Mouse (Mus musculus) neutrophil, adult 59 days (primary cell): Measurements from ENCODE around the gene Btbd19. TPM values are rescaled to one million over a fixed set of nuclear protein-coding genes. Genes with fewer than 3 reads are reported as not detected.

Source experiments
- total RNA-seq, 2 experiments: library from RNA; stranded (reverse); gene quantifications; 1 replicate in 1 of 2; 2 replicates in 1 of 2; pipeline ENCODE4 v1.2.4; 2023

The Btbd19 gene
- 10 to 100 TPM; 40.8 to 55.3 TPM for total RNA-seq

DNA sequence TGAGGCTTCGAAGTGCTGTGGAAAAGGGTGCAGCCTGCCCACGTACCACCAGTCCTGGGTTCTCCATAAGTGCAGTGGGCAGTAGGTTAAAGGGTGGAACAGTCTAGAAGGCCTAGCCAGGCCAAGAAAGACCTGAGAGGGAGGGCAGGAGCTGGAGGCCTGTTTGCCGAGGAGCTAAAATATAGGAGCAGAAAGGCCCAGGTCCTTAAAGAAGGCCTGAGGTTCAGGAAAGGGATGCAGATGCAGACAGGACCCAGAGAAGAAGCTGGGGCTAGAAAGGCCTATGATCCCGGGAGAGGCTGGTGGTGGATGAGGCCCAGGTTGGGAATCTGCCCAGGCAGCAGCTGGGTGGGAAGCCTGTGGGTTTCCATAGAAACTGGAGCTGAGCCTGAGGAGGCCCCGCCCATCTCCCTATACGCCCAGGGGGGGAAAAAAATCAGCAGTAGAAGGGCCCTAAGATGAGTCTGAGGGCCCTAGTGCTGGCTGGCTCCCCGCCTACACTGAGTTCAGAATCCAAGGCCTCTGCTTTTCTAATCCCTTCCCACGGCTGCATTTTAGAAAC, at the start of gene Btbd19:
TSS of gene Btbd19 (minus strand) at position 378 of the 562 bp plus-strand sequence.

GRCm38 (mm10) chr4:117155792-117156355, 30.3 kb upstream of the Btbd19 start, which contains the start of gene Rps8:
Gene Rps8 (minus strand): TSS chr4:117156243.

GRCm38 (mm10) chr4:117133817-117134600, 8.5 kb upstream of the Btbd19 start, which contains the start of gene Plk3:
Gene Plk3 (minus strand): TSS chr4:117133963.

DNA sequence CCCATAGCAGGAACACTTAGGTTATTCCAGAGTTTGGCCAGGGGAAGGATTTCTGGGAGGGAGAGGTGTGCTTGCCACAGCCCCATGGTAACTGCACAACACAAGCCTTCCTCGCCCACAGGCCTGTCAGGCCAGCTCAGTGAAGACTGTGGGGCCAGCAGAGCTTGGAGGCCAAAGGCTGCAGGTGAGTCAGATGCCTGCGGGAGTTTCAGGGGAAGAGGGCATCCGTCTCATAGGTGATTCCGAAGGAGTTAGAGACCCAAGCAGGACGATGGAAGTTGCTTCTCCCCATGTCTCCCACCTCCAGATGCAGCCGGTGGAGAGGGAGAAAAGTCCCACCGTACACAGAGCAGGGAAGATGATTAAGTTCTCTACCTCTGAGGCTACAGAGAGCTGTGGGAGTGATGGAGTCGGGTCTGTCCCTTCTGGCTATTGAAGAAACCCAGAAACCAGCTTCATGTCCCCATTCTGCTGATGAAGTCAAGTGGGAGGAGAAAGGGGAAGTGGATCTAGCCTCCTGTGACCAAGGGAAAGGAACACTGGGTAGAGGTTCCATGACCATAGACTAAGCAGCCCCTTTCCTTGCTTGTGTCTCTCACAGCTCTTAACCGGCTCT, 1.3 kb upstream of the Btbd19 start, which contains the start of gene Tctex1d4:
TSS of gene Tctex1d4 (plus strand) at position 120 of the 616 bp plus-strand sequence.

DNA sequence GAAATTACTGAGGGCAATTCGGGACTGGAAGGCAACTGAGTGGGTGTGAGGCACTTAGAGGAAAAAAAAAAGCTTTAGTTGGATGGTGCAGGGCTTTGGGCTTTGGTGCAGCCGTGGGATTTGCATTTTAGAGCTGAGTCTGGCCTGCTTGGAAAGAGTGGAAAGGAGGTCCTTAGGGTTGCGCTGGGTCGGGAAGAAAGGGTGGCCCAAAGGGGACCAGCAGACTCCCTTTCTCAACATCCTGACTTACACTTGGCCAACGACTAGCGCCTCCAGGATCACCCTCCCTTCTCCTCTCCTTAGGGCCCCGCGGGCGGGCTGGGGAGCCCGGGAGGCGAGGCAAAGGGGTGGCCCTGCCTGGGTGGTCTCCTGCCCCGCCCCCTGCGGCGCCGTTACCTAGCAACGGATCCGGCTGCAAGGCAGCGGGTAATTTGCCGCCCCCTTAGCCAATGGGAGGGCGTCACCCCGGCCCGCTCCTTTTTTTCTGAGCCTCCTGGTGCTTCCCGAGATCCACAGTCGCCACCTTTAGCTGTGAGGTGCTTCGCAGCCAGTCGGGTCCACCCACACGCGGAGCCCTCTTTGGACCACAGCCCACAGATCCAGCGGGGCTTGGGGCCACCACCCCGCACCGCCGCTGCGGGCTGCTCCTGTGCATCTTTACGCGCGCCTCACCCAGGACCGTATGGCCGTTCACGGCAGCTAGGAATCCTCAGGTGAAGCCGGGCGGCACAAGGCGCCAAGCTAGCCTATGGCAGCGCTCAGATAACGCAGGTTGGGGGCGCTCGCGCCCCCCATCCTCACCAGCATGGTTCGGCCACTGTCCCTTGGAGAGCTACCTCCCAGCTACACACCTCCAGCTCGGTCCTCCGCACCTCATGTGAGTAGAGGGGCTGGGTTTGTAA, 29.7 kb downstream of the Btbd19 start, which contains the start of gene Ptch2:
TSS of gene Ptch2 (plus strand) at position 525 of the 902 bp plus-strand sequence.

Other genes with a start within 250 kb of the Btbd19 start
- under 1 TPM in 1 of 2 experiments, not detected in 1; 0.07 TPM for gene Zswim5, start 248.3 kb downstream of the Btbd19 start, total RNA-seq
- gene Urod, start 131.3 kb downstream of the Btbd19 start, total RNA-seq: 10 to 100 TPM; 43.9 to 63.0 TPM
- 10 to 100 TPM; 31.7 to 35.4 TPM for gene Hectd3, start 130.4 kb downstream of the Btbd19 start, total RNA-seq
- 1 to 10 TPM; 6.9 to 9.4 TPM for gene Eif2b3, start 106.3 kb downstream of the Btbd19 start, total RNA-seq
- 1 to 10 TPM; 3.0 to 3.2 TPM for gene Ptch2, start 29.6 kb downstream of the Btbd19 start, total RNA-seq
- gene Tctex1d4, start 1.1 kb upstream of the Btbd19 start, total RNA-seq: 1 to 10 TPM; 1.5 to 3.1 TPM
- 100 to 1,000 TPM; 242 to 273 TPM for gene Plk3, start 8.2 kb upstream of the Btbd19 start, total RNA-seq
- 100 to 1,000 TPM; 709 to 723 TPM for gene Rps8, start 30.5 kb upstream of the Btbd19 start, total RNA-seq
- 10 to 100 TPM; 24.1 to 26.3 TPM for gene Kif2c, start 56.9 kb upstream of the Btbd19 start, total RNA-seq
- 1 to 10 TPM in 1 of 2 experiments, under 1 TPM in 1; 0.60 to 1.4 TPM for gene Tmem53, start 126.2 kb upstream of the Btbd19 start, total RNA-seq
- gene Armh1, start 126.4 kb upstream of the Btbd19 start, total RNA-seq: not detected